Mouse (Mus musculus) neural tube, embryonic 13.5 days (tissue): ENCODE measurements around the gene Ska3. TPM values are rescaled to one million over a fixed set of nuclear protein-coding genes. Genes with fewer than 3 reads are reported as not detected.

ENCODE experiments used
- ATAC-seq: fragments of 200-750 bp; cut with Nextera tagmentation; 2 replicates; pipeline ENCODE4 v1.8.0; 2017; ENCODE audit warnings: low read depth, mild to moderate bottlenecking, moderate TSS enrichment, moderate library complexity
- H3K27ac ChIP-seq: fragments of 300-500 bp; sonication (generic); replicated peaks from 2 replicates; pipeline ENCODE4 v1.5.1; 2015; ENCODE audit warnings: moderate library complexity, mild to moderate bottlenecking, inconsistent platforms
- H3K27me3 ChIP-seq: fragments of 300-500 bp; sonication (generic); 2 replicates; pipeline ENCODE4 v1.6.1; 2015; ENCODE audit warnings: mild to moderate bottlenecking, inconsistent platforms
- H3K36me3 ChIP-seq: fragments of 300-500 bp; sonication (generic); 2 replicates; pipeline ENCODE4 v1.6.1; 2015; ENCODE audit warnings: mild to moderate bottlenecking, inconsistent platforms
- H3K4me1 ChIP-seq: fragments of 300-500 bp; sonication (generic); replicated peaks from 2 replicates; pipeline ENCODE4 v1.6.1; 2015; ENCODE audit warnings: inconsistent platforms
- H3K4me2 ChIP-seq: fragments of 300-500 bp; sonication (generic); 2 replicates; pipeline ENCODE4 v1.6.1; 2015; ENCODE audit warnings: inconsistent platforms, mild to moderate bottlenecking, moderate library complexity
- H3K4me3 ChIP-seq: fragments of 300-500 bp; sonication (generic); 2 replicates; pipeline ENCODE4 v1.5.1; 2015; ENCODE audit warnings: mild to moderate bottlenecking, inconsistent platforms
- H3K9ac ChIP-seq: fragments of 300-500 bp; sonication (generic); 2 replicates; pipeline ENCODE4 v1.6.1; 2015; ENCODE audit warnings: moderate library complexity, mild to moderate bottlenecking, inconsistent platforms
- H3K9me3 ChIP-seq: fragments of 300-500 bp; sonication (generic); 2 replicates; pipeline ENCODE4 v1.6.1; 2016; ENCODE audit warnings: inconsistent platforms
- whole genome bisulfite sequencing: fragments of 180-500 bp; shearing (Covaris S2); methylation state at CpG from one replicate; pipeline ENCODE4 v1.1.7; 2015; 5-methylcytosine and 5-hydroxymethylcytosine counted together
- microRNA-seq: library from miRNA; unstranded; fragments of <30 nt; microRNA quantifications from one replicate; pipeline ENCODE4, GENCODE M21; 2016
- polyA plus RNA-seq: library from polyadenylated mRNA; unstranded; fragments of >200 nt; fragmentation: Nextera tagmentation; extraction: Ambion mirVana; gene quantifications from 2 replicates; pipeline ENCODE4 v1.2.1, GENCODE M21; 2015

The Ska3 gene
- polyA plus RNA-seq, 1 experiment from 2014 or later: 7.7 TPM

GRCm38 (mm10) chr14:57789759-57790158, 36.2 kb downstream of the Ska3 start:
- 91% methylated on average over 9 of the region's 9 CpGs for WGBS
- H3K9ac ChIP-seq: no peak overlapping the region
- no peak for ATAC-seq
- no peak overlapping the region for H3K4me3 ChIP-seq
- H3K4me2 ChIP-seq: no peak overlapping the region
- no peak overlapping the region for H3K27ac ChIP-seq
- H3K27me3 ChIP-seq: no peaks in the 10 kb centered on the region
- H3K4me1 ChIP-seq: no peaks in the 10 kb centered on the region
- no peaks in the 10 kb centered on the region for H3K9me3 ChIP-seq
- H3K36me3 ChIP-seq: no peaks in the 10 kb centered on the region

GRCm38 (mm10) chr14:57789311-57789710, 36.7 kb downstream of the Ska3 start:
- Histone ChIP-seq H3K4me1 (no peaks in the 10 kb centered on the region), H3K4me2 (no peak overlapping the region), H3K4me3 (no peak overlapping the region), H3K27ac (no peak overlapping the region), H3K36me3 (no peaks in the 10 kb centered on the region), H3K27me3 (no peaks in the 10 kb centered on the region), H3K9me3 (no peaks in the 10 kb centered on the region), H3K9ac (no peak overlapping the region)
- 66% methylated on average over 2 of the region's 2 CpGs for WGBS
- ATAC-seq: no peak

- 66% methylated on average over 4 of the region's 4 CpGs for WGBS
- no peak for ATAC-seq
- Histone ChIP-seq H3K27me3 (no peaks in the 10 kb centered on the region), H3K4me3 (no peak overlapping the region), H3K9ac (no peak overlapping the region), H3K4me2 (no peak overlapping the region), H3K36me3 (no peaks in the 10 kb centered on the region), H3K4me1 (no peaks in the 10 kb centered on the region), H3K9me3 (no peaks in the 10 kb centered on the region), H3K27ac (no peak overlapping the region)
Measured at GRCm38 (mm10) chr14:57787406-57787805, 38.6 kb downstream of the Ska3 start.

- no peak overlapping the region for H3K4me2 ChIP-seq
- WGBS: 86% methylated on average over 6 of the region's 6 CpGs
- no peak overlapping the region for H3K27ac ChIP-seq
- no peak for ATAC-seq
- no peaks in the 10 kb centered on the region for H3K36me3 ChIP-seq
- H3K9ac ChIP-seq: no peak overlapping the region
- no peaks in the 10 kb centered on the region for H3K9me3 ChIP-seq
- no peaks in the 10 kb centered on the region for H3K4me1 ChIP-seq
- no peak overlapping the region for H3K4me3 ChIP-seq
- H3K27me3 ChIP-seq: no peaks in the 10 kb centered on the region
Measured at GRCm38 (mm10) chr14:57772157-57772815, 53.7 kb downstream of the Ska3 start.

GRCm38 (mm10) chr14:57769102-57769501, 56.9 kb downstream of the Ska3 start:
- no peaks in the 10 kb centered on the region for H3K36me3 ChIP-seq
- no peak overlapping the region for H3K9ac ChIP-seq
- H3K4me2 ChIP-seq: no peak overlapping the region
- 96% methylated on average over 5 of the region's 5 CpGs for WGBS
- no peak overlapping the region for H3K27ac ChIP-seq
- no peak for ATAC-seq
- no peak overlapping the region for H3K4me3 ChIP-seq
- no peaks in the 10 kb centered on the region for H3K4me1 ChIP-seq
- H3K27me3 ChIP-seq: no peaks in the 10 kb centered on the region
- no peaks in the 10 kb centered on the region for H3K9me3 ChIP-seq

GRCm38 (mm10) chr14:57760447-57761412, 65.3 kb downstream of the Ska3 start:
- ATAC-seq: no peak
- H3K4me2 ChIP-seq: no peak overlapping the region
- no peak overlapping the region for H3K4me3 ChIP-seq
- no peaks in the 10 kb centered on the region for H3K36me3 ChIP-seq
- no peak overlapping the region for H3K9ac ChIP-seq
- H3K4me1 ChIP-seq: peaks cover 5% of the 10 kb centered on the region; the same call in 1 of the 2 replicates
- no peaks in the 10 kb centered on the region for H3K27me3 ChIP-seq
- no peaks in the 10 kb centered on the region for H3K9me3 ChIP-seq
- 51% methylated on average over 10 of the region's 10 CpGs for WGBS
- no peak overlapping the region for H3K27ac ChIP-seq

- H3K9me3 ChIP-seq: no peaks in the 10 kb centered on the region
- no peak within 1 kb of the TSS for H3K27ac ChIP-seq
- peaks cover 5% of the 10 kb centered on the region; the same call in 1 of the 2 replicates for H3K4me1 ChIP-seq
- no peaks in the 10 kb centered on the region for H3K27me3 ChIP-seq
- ATAC-seq: no peak
- no peak within 1 kb of the TSS for H3K4me3 ChIP-seq
- 79% methylated on average over 4 of the region's 4 CpGs for WGBS
- no peak within 1 kb of the TSS for H3K9ac ChIP-seq
- H3K36me3 ChIP-seq: no peaks in the 10 kb centered on the region
- H3K4me2 ChIP-seq: no peak within 1 kb of the TSS
Measured at GRCm38 (mm10) chr14:57758237-57758636, 67.7 kb downstream of the Ska3 start, which contains the start of gene Lats2. Lats2 (minus strand) TSS chr14:57758388.

Small RNA genes lying within 50 kb of the gene (microRNA-seq; reads per million reads assigned to microRNA genes)
- gene Mir3077: not detected

Other genes starting within 250 kb of the Ska3 start
- 12.0 and 14.3 TPM in 2 replicates for gene Xpo4, start 160.8 kb downstream of the Ska3 start, polyA plus RNA-seq
- gene Gm49361, start 80.1 kb downstream of the Ska3 start, polyA plus RNA-seq: not detected in 2 replicates
- 10.8 and 11.2 TPM in 2 replicates for gene Lats2, start 67.8 kb downstream of the Ska3 start, polyA plus RNA-seq
- gene Sap18, start 28.0 kb downstream of the Ska3 start, polyA plus RNA-seq: 24.6 and 31.0 TPM in 2 replicates
- gene Mrpl57, start within 50 bp of the Ska3 start, polyA plus RNA-seq: 132 and 152 TPM in 2 replicates
- gene Zdhhc20, start 64.1 kb upstream of the Ska3 start, polyA plus RNA-seq: 48.9 and 50.9 TPM in 2 replicates
- gene Micu2, start 173.1 kb upstream of the Ska3 start, polyA plus RNA-seq: 67.0 and 71.3 TPM in 2 replicates
- gene Fgf9, start 244.4 kb upstream of the Ska3 start, polyA plus RNA-seq: 13.0 and 17.5 TPM in 2 replicates